Mouse (Mus musculus): ENCODE measurements around the gene Tanc1. TPM values are rescaled to one million over a fixed set of nuclear protein-coding genes. Genes with fewer than 3 reads are reported as not detected.

The Tanc1 gene
- polyA plus RNA-seq, 1 experiment, result not detected

DNA sequence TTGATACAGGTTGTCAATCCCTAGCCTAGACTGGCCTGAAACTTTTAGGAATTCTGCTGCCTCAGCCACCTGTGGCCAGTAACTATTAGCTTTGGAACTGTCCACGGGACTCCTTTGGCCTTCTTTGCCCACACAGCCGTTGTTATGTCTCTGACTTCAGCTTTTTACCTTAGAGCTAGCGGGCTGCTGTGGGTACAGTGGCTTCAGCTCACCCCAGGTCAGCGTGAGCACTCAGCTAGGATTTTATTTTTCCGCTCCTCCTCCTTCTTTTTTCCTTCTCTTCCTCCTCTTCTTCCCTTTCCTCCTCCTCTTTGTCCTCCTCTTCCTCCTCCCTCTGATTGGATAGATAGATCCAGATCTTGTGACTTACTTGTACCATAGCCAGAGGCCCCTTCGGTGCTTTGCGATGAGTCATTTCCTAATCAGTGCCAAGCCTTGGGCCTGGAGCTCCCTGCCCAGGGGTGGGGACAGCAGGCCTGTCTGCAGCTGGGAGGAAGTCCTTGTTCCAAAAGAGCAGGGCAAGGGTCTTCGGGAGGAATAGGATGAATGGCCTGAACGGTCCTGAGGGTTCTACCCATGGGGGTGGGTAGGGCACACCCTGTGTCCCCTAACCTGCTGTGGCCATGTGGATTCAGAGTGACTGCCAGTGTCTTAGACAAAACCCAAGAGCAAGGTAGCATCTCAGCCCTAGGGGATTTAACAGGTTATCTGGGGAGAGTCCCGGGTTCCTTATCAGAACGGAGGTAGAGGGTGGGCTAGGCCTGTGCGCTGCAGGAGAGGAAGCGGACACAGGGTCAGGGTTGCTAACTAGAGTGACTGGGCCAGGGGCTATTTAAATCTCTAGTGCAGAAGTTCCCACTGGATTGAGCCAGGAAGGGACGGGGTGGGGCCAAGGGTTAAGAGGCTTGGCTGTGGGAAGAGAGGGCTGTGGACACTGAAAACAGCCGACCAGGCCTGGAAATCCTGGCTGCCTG is 58.5 kb downstream of the Tanc1 start:
- no peak overlapping the region for H3K27ac ChIP-seq (ENCODE audit: insufficient read depth, low read depth, low read length)
- no peak for TF ChIP-seq POLR2A (IDR thresholded peaks at IDR 0.05; ENCODE audit: insufficient read depth, low read depth, low read length)
- no peak for TF ChIP-seq CTCF (IDR thresholded peaks at IDR 0.05; ENCODE audit: insufficient read depth, low read depth, low read length)
- H3K4me1 ChIP-seq (ENCODE audit: control insufficient read depth, insufficient read depth, low read length), result peaks cover 23% of the 10 kb centered on the region
- no peak overlapping the region for H3K4me3 ChIP-seq (ENCODE audit: insufficient read depth, low read depth, low read length)
- 72% methylated on average over 15 of the region's 15 CpGs for WGBS

DNA sequence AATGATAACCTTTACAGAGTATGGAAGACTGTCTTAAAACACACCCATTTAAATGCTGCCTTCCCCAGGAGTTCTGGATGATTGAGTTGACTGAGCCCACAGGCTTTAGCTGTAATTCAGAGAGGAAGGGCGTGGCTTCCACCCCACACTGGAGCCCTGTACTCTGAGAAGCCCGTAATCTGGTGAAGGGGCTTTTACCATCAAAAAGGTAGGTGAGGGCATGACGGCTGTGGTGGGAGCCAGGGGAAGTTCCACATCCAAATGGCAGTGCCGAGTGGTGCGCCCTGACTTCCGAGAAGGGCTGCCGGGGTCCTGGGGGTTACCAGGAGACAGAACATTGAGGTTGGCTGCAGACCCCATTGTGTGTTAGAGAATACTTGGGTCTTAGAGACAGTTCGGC is 59.8 kb downstream of the Tanc1 start:
- Histone ChIP-seq H3K4me1 (ENCODE audit: control insufficient read depth, insufficient read depth, low read length) (peaks cover 29% of the 10 kb centered on the region), H3K27ac (ENCODE audit: insufficient read depth, low read depth, low read length) (no peak overlapping the region), H3K4me3 (ENCODE audit: insufficient read depth, low read depth, low read length) (no peak overlapping the region)
- TF ChIP-seq CTCF (IDR thresholded peaks at IDR 0.05; ENCODE audit: insufficient read depth, low read depth, low read length) (no peak), POLR2A (IDR thresholded peaks at IDR 0.05; ENCODE audit: insufficient read depth, low read depth, low read length) (no peak)
- WGBS, result 70% methylated on average over 8 of the region's 8 CpGs

DNA sequence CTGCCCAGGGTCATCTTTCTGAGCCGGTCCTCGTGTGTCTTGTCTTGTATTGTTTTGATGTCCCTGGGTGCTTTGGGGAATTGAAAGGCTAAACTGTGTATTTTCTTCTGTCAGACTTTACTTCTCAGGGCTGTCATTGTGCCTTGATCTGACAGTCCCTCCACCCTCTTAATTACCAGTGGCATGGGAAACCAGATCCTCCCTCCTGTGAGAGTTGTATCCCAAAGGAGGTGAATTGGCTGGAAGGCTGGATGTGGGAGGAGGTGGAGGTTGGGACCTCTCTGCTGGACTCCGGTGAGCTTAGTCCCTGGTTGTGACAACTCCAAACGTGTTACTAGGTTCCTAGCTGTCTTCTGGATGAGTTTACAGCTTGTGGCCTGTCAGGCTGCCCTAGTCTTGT is 60.2 kb downstream of the Tanc1 start:
- no peak overlapping the region for H3K27ac ChIP-seq (ENCODE audit: insufficient read depth, low read depth, low read length)
- TF ChIP-seq POLR2A (IDR thresholded peaks at IDR 0.05; ENCODE audit: insufficient read depth, low read depth, low read length) (no peak), CTCF (IDR thresholded peaks at IDR 0.05; ENCODE audit: insufficient read depth, low read depth, low read length) (no peak)
- WGBS, result 24% methylated on average over 4 of the region's 4 CpGs
- peaks cover 31% of the 10 kb centered on the region for H3K4me1 ChIP-seq (ENCODE audit: control insufficient read depth, insufficient read depth, low read length)
- H3K4me3 ChIP-seq (ENCODE audit: insufficient read depth, low read depth, low read length), result no peak overlapping the region

GRCm38 (mm10) chr2:59672686-59673085 is 60.8 kb downstream of the Tanc1 start:
- H3K4me1 ChIP-seq (ENCODE audit: control insufficient read depth, insufficient read depth, low read length), result peaks cover 31% of the 10 kb centered on the region
- TF ChIP-seq CTCF (IDR thresholded peaks at IDR 0.05; ENCODE audit: insufficient read depth, low read depth, low read length) (no peak), POLR2A (IDR thresholded peaks at IDR 0.05; ENCODE audit: insufficient read depth, low read depth, low read length) (no peak)
- 79% methylated on average over 8 of the region's 8 CpGs for WGBS
- H3K4me3 ChIP-seq (ENCODE audit: insufficient read depth, low read depth, low read length), result no peak overlapping the region
- no peak overlapping the region for H3K27ac ChIP-seq (ENCODE audit: insufficient read depth, low read depth, low read length)

GRCm38 (mm10) chr2:59673351-59673750 is 61.5 kb downstream of the Tanc1 start:
- Histone ChIP-seq H3K4me3 (ENCODE audit: insufficient read depth, low read depth, low read length) (no peak overlapping the region), H3K4me1 (ENCODE audit: control insufficient read depth, insufficient read depth, low read length) (peaks cover 31% of the 10 kb centered on the region), H3K27ac (ENCODE audit: insufficient read depth, low read depth, low read length) (no peak overlapping the region)
- 97% methylated on average over 6 of the region's 6 CpGs for WGBS
- TF ChIP-seq CTCF (IDR thresholded peaks at IDR 0.05; ENCODE audit: insufficient read depth, low read depth, low read length), result no peak
- TF ChIP-seq POLR2A (IDR thresholded peaks at IDR 0.05; ENCODE audit: insufficient read depth, low read depth, low read length), result no peak

DNA sequence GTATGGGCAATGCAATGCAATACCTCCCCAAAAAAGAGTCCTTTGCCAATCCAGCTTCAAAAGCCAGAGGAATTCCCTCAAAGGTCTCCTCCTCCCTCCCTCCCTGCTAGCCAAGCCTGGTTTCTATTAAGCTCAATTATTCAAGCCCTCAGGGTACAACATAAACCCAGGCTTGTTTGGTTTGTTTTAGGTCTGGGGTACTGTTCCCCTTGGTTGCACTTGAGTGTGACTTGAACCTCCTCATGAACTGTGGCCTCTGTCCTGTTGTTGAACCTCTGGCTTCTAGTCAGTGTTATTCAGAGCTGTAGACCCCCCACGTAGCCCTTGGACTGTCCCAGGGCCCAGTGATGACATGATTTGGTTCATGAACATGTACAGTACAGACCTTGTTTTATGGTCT is 62.0 kb downstream of the Tanc1 start:
- H3K27ac ChIP-seq (ENCODE audit: insufficient read depth, low read depth, low read length), result no peak overlapping the region
- WGBS, result 83% methylated on average over 1 of the region's 1 CpGs
- H3K4me1 ChIP-seq (ENCODE audit: control insufficient read depth, insufficient read depth, low read length), result peaks cover 31% of the 10 kb centered on the region
- no peak for TF ChIP-seq CTCF (IDR thresholded peaks at IDR 0.05; ENCODE audit: insufficient read depth, low read depth, low read length)
- no peak for TF ChIP-seq POLR2A (IDR thresholded peaks at IDR 0.05; ENCODE audit: insufficient read depth, low read depth, low read length)
- H3K4me3 ChIP-seq (ENCODE audit: insufficient read depth, low read depth, low read length), result no peak overlapping the region

DNA sequence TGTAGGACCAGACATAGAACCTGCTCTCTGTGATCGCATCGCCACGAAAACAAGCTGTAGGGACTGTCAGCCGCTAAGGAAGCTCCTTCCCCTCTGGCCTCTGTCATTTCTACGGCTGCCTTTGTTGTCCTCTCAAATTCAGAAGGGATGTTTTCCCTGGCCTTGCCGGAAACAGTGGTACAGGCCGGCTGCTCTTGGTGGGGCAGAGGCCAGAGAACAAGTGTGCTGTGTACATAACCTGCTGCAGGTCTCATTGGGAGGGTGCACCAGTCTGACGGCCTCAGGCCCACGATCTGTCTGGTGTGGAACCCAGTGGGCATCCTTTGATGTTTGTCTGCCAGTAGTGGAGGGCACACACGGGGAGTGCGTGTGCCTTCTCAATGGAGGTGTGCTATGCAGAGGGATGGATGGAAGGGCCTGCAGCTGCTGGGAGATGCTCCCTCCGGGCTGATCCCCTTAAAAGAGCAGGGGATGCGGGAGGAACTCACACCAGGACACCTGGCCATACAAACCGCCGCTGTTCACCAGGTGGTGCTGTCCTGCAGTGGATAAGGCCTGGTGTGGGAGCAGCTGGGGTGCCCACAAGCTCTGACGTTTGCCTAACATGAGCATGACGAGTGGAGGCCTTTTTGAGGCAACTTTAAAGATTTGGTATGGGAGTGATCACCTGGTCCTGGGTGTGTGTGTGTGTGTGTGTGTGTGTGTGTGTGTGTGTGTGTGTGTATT is 63.6 kb downstream of the Tanc1 start:
- Histone ChIP-seq H3K4me1 (ENCODE audit: control insufficient read depth, insufficient read depth, low read length) (peaks cover 27% of the 10 kb centered on the region), H3K4me3 (ENCODE audit: insufficient read depth, low read depth, low read length) (no peak overlapping the region), H3K27ac (ENCODE audit: insufficient read depth, low read depth, low read length) (no peak overlapping the region)
- no peak for TF ChIP-seq CTCF (IDR thresholded peaks at IDR 0.05; ENCODE audit: insufficient read depth, low read depth, low read length)
- TF ChIP-seq POLR2A (IDR thresholded peaks at IDR 0.05; ENCODE audit: insufficient read depth, low read depth, low read length), result no peak
- WGBS, result 81% methylated on average over 17 of the region's 17 CpGs

- H3K4me1 ChIP-seq (ENCODE audit: control insufficient read depth, insufficient read depth, low read length), result peaks cover 22% of the 10 kb centered on the region
- TF ChIP-seq POLR2A (IDR thresholded peaks at IDR 0.05; ENCODE audit: insufficient read depth, low read depth, low read length) (no peak), CTCF (IDR thresholded peaks at IDR 0.05; ENCODE audit: insufficient read depth, low read depth, low read length) (no peak)
- H3K4me3 ChIP-seq (ENCODE audit: insufficient read depth, low read depth, low read length), result no peak overlapping the region
- 91% methylated on average over 6 of the region's 6 CpGs for WGBS
- H3K27ac ChIP-seq (ENCODE audit: insufficient read depth, low read depth, low read length), result no peak overlapping the region
These were observed 64.2 kb downstream of the Tanc1 start for GRCm38 (mm10) chr2:59676041-59676440.

DNA sequence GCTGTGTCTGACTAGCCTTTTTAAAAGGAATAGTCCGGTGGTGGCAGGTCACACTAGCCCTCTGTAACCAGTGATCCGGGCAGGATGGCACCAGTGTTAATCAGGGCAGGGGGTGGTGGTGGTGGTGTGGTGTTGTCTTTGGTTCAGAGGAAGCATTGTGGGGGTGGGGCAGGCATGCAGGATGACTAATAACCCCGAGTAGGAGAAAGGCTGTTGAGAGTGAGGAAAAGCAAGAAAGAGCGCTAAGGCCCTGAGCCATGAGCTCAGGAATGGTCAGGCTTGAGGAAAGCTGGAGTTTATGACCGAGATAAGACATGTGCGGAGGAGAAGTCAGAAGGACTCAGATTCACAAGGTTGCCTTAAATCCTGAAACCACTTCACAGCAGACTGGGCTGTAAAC is 64.6 kb downstream of the Tanc1 start:
- no peak overlapping the region for H3K27ac ChIP-seq (ENCODE audit: insufficient read depth, low read depth, low read length)
- peaks cover 22% of the 10 kb centered on the region for H3K4me1 ChIP-seq (ENCODE audit: control insufficient read depth, insufficient read depth, low read length)
- H3K4me3 ChIP-seq (ENCODE audit: insufficient read depth, low read depth, low read length), result no peak overlapping the region
- 71% methylated on average over 6 of the region's 6 CpGs for WGBS
- TF ChIP-seq CTCF (IDR thresholded peaks at IDR 0.05; ENCODE audit: insufficient read depth, low read depth, low read length) (no peak), POLR2A (IDR thresholded peaks at IDR 0.05; ENCODE audit: insufficient read depth, low read depth, low read length) (no peak)
